Mouse (Mus musculus): Measurements from ENCODE around the gene Smim10l1. TPM values are rescaled to one million over a fixed set of nuclear protein-coding genes. Genes with fewer than 3 reads are reported as not detected.

Gene Smim10l1
- polyA plus RNA-seq (2015; fragmentation: Nextera tagmentation; extraction: Ambion mirVana) = 80.7 and 82.7 TPM in 2 replicates

DNA sequence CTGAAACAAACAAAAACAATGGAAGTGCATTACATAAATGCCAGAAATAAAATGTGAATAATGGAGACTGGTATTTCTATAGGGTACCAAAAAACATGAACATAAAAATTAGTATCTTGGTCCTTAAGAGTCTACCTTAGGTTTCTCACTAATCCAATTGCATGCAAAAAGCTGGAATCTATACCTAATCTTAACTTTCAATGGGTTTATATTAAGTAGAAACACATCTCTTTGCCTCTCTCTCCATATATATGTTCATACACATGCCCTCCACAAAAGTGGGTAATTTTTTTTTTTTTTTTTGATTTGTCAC lies at the start of gene Smim10l1:
TSS of gene Smim10l1 (plus strand) at position 301 of the 313 bp plus-strand sequence.
- ATAC-seq (ENCODE audit: insufficient number of reproducible peaks, low FRiP score, low TSS enrichment, low read depth) = no peak
- H3K36me3 ChIP-seq = peaks cover 8% of the 10 kb centered on the region; the same call in 1 of the 2 replicates
- H3K4me1 ChIP-seq = no peaks in the 10 kb centered on the region
- peak within 1 kb of the TSS; percentile 50 for H3K4me2 ChIP-seq
- H3K27me3 ChIP-seq = no peaks in the 10 kb centered on the region
- H3K9me3 ChIP-seq = no peaks in the 10 kb centered on the region
- peak within 1 kb of the TSS; percentile 98 for H3K9ac ChIP-seq
- H3K4me3 ChIP-seq = peak within 1 kb of the TSS; percentile 77
- peak within 1 kb of the TSS; percentile 99 for H3K27ac ChIP-seq

- no peak for ATAC-seq (ENCODE audit: insufficient number of reproducible peaks, low FRiP score, low TSS enrichment, low read depth)
- no peak within 1 kb of the TSS for H3K4me2 ChIP-seq
- H3K9me3 ChIP-seq = no peaks in the 10 kb centered on the region
- H3K27ac ChIP-seq = no peak within 1 kb of the TSS
- no peaks in the 10 kb centered on the region for H3K4me1 ChIP-seq
- H3K36me3 ChIP-seq = no peaks in the 10 kb centered on the region
- no peak within 1 kb of the TSS for H3K9ac ChIP-seq
- H3K4me3 ChIP-seq = no peak within 1 kb of the TSS
- no peaks in the 10 kb centered on the region for H3K27me3 ChIP-seq
These were observed 49.0 kb upstream of the Smim10l1 start, which contains the start of gene Tas2r140 for GRCm38 (mm10) chr6:133055716-133056115. Gene Tas2r140 (minus strand): TSS chr6:133055816.

DNA sequence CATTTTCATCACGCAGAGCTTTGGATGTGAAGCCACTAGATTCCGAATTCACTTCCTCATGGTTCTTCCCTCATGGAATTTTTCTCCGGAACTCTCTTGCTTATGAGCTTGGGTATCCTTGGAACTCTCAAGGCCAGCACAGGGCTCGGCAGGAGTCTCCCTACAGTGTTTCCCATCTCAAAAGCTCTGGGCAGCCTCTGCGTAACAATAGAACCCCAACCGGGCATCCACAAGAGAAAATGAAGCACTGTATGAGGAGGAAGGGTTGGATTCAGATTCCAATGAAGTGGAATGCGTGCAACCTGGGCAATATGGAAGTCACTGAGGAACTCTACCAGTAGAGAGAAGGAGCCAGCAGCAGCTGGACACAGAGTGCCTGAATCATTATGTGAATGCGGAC lies 12.5 kb upstream of the Smim10l1 start:
- H3K27ac ChIP-seq = no peak overlapping the region
- no peaks in the 10 kb centered on the region for H3K36me3 ChIP-seq
- no peak overlapping the region for H3K4me3 ChIP-seq
- no peak overlapping the region for H3K9ac ChIP-seq
- H3K27me3 ChIP-seq = no peaks in the 10 kb centered on the region
- WGBS = 80% methylated on average over 8 of the region's 8 CpGs
- no peaks in the 10 kb centered on the region for H3K4me1 ChIP-seq
- ATAC-seq (ENCODE audit: insufficient number of reproducible peaks, low FRiP score, low TSS enrichment, low read depth) = no peak
- H3K9me3 ChIP-seq = no peaks in the 10 kb centered on the region
- no peak overlapping the region for H3K4me2 ChIP-seq

DNA sequence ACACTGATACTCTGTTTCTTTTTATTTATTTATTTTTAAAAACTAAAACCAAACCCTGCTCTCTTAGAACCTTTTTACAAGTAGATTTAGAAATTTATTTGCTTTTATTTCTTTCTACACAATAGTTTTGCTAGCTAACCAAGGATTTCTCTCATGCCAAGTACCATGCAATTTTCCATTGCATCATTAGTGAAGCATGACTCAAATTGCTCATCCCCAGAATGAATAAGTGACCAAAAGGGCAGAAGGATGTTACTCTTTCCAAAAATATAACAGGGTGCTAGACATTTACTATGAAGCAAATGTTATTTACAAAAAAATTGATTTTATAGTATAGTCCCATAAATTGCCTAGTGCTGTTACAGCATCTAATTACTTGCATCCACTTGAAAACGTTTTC lies 2.3 kb upstream of the Smim10l1 start:
- Histone ChIP-seq H3K4me2 (no peak overlapping the region), H3K9ac (no peak overlapping the region), H3K4me3 (no peak overlapping the region), H3K36me3 (no peaks in the 10 kb centered on the region), H3K27me3 (no peaks in the 10 kb centered on the region), H3K9me3 (no peaks in the 10 kb centered on the region), H3K27ac (no peak overlapping the region), H3K4me1 (no peaks in the 10 kb centered on the region)
- 48% methylated on average over 1 of the region's 1 CpGs for WGBS
- ATAC-seq (ENCODE audit: insufficient number of reproducible peaks, low FRiP score, low TSS enrichment, low read depth) = no peak

GRCm38 (mm10) chr6:133104922-133105859 lies 482 bp downstream of the Smim10l1 start:
- peak overlapping the region; percentile 99 for H3K27ac ChIP-seq
- H3K4me1 ChIP-seq = no peaks in the 10 kb centered on the region
- H3K4me3 ChIP-seq = peak overlapping the region; percentile 77
- peak overlapping the region; percentile 98 for H3K9ac ChIP-seq
- H3K27me3 ChIP-seq = no peaks in the 10 kb centered on the region
- peak overlapping the region; percentile 50 for H3K4me2 ChIP-seq
- 2% methylated on average over 56 of the region's 62 CpGs for WGBS
- H3K36me3 ChIP-seq = peaks cover 12% of the 10 kb centered on the region; the same call in 1 of the 2 replicates
- H3K9me3 ChIP-seq = no peaks in the 10 kb centered on the region
- ATAC-seq (ENCODE audit: insufficient number of reproducible peaks, low FRiP score, low TSS enrichment, low read depth) = peak; percentile 95

Other genes starting within 250 kb of the Smim10l1 start
- gene Tas2r116, start 249.5 kb upstream of the Smim10l1 start, polyA plus RNA-seq (2015; fragmentation: Nextera tagmentation; extraction: Ambion mirVana) = not detected in 2 replicates
- not detected in 2 replicates for gene Tas2r110, start 236.9 kb upstream of the Smim10l1 start, polyA plus RNA-seq (2015; fragmentation: Nextera tagmentation; extraction: Ambion mirVana)
- gene Tas2r113, start 211.9 kb upstream of the Smim10l1 start, polyA plus RNA-seq (2015; fragmentation: Nextera tagmentation; extraction: Ambion mirVana) = not detected in 2 replicates
- not detected in 2 replicates for gene Tas2r125, start 195.3 kb upstream of the Smim10l1 start, polyA plus RNA-seq (2015; fragmentation: Nextera tagmentation; extraction: Ambion mirVana)
- not detected in 2 replicates for gene Tas2r129, start 153.8 kb upstream of the Smim10l1 start, polyA plus RNA-seq (2015; fragmentation: Nextera tagmentation; extraction: Ambion mirVana)
- not detected in 2 replicates for gene Tas2r131, start 147.0 kb upstream of the Smim10l1 start, polyA plus RNA-seq (2015; fragmentation: Nextera tagmentation; extraction: Ambion mirVana)
- gene Tas2r109, start 123.9 kb upstream of the Smim10l1 start, polyA plus RNA-seq (2015; fragmentation: Nextera tagmentation; extraction: Ambion mirVana) = not detected in 2 replicates
- not detected in 2 replicates for gene Tas2r103, start 67.8 kb upstream of the Smim10l1 start, polyA plus RNA-seq (2015; fragmentation: Nextera tagmentation; extraction: Ambion mirVana)
- gene Tas2r140, start 49.1 kb upstream of the Smim10l1 start, polyA plus RNA-seq (2015; fragmentation: Nextera tagmentation; extraction: Ambion mirVana) = not detected in 2 replicates
- gene 5530400C23Rik, start 187.3 kb downstream of the Smim10l1 start, polyA plus RNA-seq (2015; fragmentation: Nextera tagmentation; extraction: Ambion mirVana) = not detected in 2 replicates

Data from limb, embryonic 15.5 days (tissue).